Mouse (Mus musculus) E14TG2a.4 (cell line): ENCODE measurements around the gene Kcnh5.

Experiments
- CTCF ChIP-seq: conservative IDR thresholded peaks from 2 replicates; pipeline ENCODE4 v1.5.1; 2014; ENCODE audit warnings: low read length
- NANOG ChIP-seq: IDR thresholded peaks from 2 replicates; pipeline ENCODE4 v1.6.1; 2014; ENCODE audit warnings: borderline replicate concordance, low read length, mixed read lengths

DNA sequence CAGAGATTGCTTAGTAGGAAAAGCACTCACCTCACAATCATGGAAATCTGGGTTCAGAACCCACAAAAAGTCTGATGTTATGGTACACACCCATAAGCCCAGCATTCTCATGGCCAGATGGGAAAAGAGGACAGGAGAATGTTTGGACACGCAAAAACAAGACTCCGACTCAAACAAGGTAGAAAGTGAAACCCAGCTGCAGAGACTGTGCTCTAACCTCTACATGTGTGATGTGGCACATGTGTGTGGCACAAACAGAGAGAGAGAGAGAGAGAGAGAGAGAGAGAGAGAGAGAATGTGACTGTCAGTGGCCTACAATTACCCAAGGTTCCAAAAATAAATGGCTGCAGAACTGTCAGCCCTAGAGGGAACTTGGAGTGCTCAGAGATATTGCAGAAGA is 106.1 kb downstream of the Kcnh5 start:
- TF ChIP-seq CTCF (no peak), NANOG (no peak)
